Mouse (Mus musculus) lung, embryonic 15.5 days (tissue): ENCODE measurements around the gene Vsig10l. TPM values are rescaled to one million over a fixed set of nuclear protein-coding genes. Genes with fewer than 3 reads are reported as not detected.

ENCODE experiments used
- ATAC-seq: fragments of 200-750 bp; cut with Nextera tagmentation; 2 replicates; pipeline ENCODE4 v1.8.0; 2017; ENCODE audit warnings: moderate number of reproducible peaks, borderline replicate concordance; ENCODE audit not compliant: low FRiP score, low TSS enrichment; ENCODE audit errors: extremely low read depth
- H3K27ac ChIP-seq: fragments of 300-500 bp; sonication (generic); 2 replicates; pipeline ENCODE4 v1.5.1; 2015; ENCODE audit warnings: moderate library complexity, mild to moderate bottlenecking, inconsistent platforms
- H3K27me3 ChIP-seq: fragments of 300-500 bp; sonication (generic); 2 replicates; pipeline ENCODE4 v1.6.1; 2015; ENCODE audit warnings: inconsistent platforms
- H3K36me3 ChIP-seq: fragments of 300-500 bp; sonication (generic); 2 replicates; pipeline ENCODE4 v1.6.1; 2015; ENCODE audit warnings: inconsistent platforms
- H3K4me1 ChIP-seq: fragments of 300-500 bp; sonication (generic); 2 replicates; pipeline ENCODE4 v1.6.1; 2015; ENCODE audit warnings: inconsistent platforms
- H3K4me2 ChIP-seq: fragments of 300-500 bp; sonication (generic); 2 replicates; pipeline ENCODE4 v1.6.1; 2015; ENCODE audit warnings: inconsistent platforms, mild to moderate bottlenecking, moderate library complexity
- H3K4me3 ChIP-seq: fragments of 300-500 bp; sonication (generic); 2 replicates; pipeline ENCODE4 v1.5.1; 2015; ENCODE audit warnings: mild to moderate bottlenecking, inconsistent platforms
- H3K9ac ChIP-seq: fragments of 300-500 bp; sonication (generic); 2 replicates; pipeline ENCODE4 v1.6.1; 2015; ENCODE audit warnings: inconsistent platforms
- H3K9me3 ChIP-seq: fragments of 300-500 bp; sonication (generic); 2 replicates; pipeline ENCODE4 v1.6.1; 2016; ENCODE audit warnings: inconsistent platforms
- WGBS: fragments of 180-500 bp; shearing (Covaris S2); methylation state at CpG from one replicate; pipeline ENCODE4 v1.1.7; 2015; 5-methylcytosine and 5-hydroxymethylcytosine counted together
- polyA plus RNA-seq: library from polyadenylated mRNA; unstranded; fragments of >200 nt; fragmentation: Nextera tagmentation; extraction: Ambion mirVana; gene quantifications from 2 replicates; pipeline ENCODE4 v1.2.1, GENCODE M21; 2015

Gene Vsig10l
- polyA plus RNA-seq, 1 experiment from 2014 or later = 2.0 TPM

GRCm38 (mm10) chr7:43464864-43465343 is 2.0 kb downstream of the Vsig10l start:
- WGBS = 6% methylated on average over 35 of the region's 35 CpGs
- no peak; the same call in 1 of the 2 replicates for ATAC-seq
- no peak overlapping the region for H3K27ac ChIP-seq

DNA sequence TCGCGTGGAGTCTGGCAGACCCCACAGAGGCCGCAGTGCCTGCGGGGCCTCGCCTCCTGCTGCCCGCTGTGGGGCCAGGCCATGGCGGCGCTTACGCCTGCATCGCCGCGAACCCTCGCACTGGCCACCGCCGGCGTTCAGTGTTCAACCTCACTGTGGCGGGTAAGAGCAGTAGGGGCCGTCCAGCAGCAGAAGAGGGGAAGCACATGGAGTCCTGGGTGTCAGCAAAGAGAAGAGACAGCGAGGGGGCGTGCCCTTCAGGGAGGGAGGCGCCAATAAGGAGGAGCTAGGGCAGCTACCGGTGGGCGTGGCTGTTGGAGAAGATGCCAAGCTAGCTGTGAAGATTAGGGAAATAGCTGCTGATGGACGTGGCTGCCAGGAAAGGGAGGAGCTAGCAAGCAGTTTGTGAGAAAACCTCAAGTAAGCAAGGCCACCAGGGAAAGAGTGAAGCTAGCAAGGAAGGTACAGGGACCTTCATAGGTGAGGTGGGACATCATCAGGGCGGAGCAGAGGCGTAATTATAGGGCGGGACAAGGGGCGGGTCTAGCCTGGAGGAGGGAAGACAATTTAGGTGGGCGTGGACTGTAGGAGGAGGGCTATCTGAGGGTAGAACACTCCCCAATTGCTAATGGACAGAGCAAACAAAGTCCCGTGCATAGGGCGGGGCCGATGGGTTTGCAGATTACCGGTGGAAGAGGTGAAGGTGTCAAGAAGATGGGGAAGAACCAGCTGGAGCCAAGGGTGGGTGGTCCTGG is 2.6 kb downstream of the Vsig10l start:
- Histone ChIP-seq H3K27me3 (peaks cover 9% of the 10 kb centered on the region), H3K27ac (no peak overlapping the region), H3K4me3 (peak overlapping the region; percentile 51), H3K9me3 (no peaks in the 10 kb centered on the region), H3K9ac (peak overlapping the region; percentile 47; the same call in 1 of the 2 replicates), H3K4me2 (peak overlapping the region; percentile 95), H3K36me3 (no peaks in the 10 kb centered on the region), H3K4me1 (peaks cover 16% of the 10 kb centered on the region)
- under 1% methylated on average over 33 of the region's 33 CpGs for WGBS
- ATAC-seq = peak; percentile 90

More at GRCm38 (mm10) chr7:43464864-43465343, 2.0 kb downstream of the Vsig10l start:
- Histone ChIP-seq H3K27me3 (peaks cover 9% of the 10 kb centered on the region), H3K9me3 (no peaks in the 10 kb centered on the region), H3K9ac (peak overlapping the region; percentile 47; the same call in 1 of the 2 replicates), H3K4me1 (peaks cover 16% of the 10 kb centered on the region), H3K4me3 (peak overlapping the region; percentile 51), H3K4me2 (peak overlapping the region; percentile 95), H3K36me3 (no peaks in the 10 kb centered on the region)

GRCm38 (mm10) chr7:43466099-43466694 is 3.2 kb downstream of the Vsig10l start:
- ATAC-seq = peak; percentile 55
- H3K4me1 ChIP-seq = peaks cover 16% of the 10 kb centered on the region
- 2% methylated on average over 28 of the region's 33 CpGs for WGBS
- H3K4me3 ChIP-seq = peak overlapping the region; percentile 51
- peaks cover 9% of the 10 kb centered on the region for H3K27me3 ChIP-seq
- H3K4me2 ChIP-seq = peak overlapping the region; percentile 95
- no peaks in the 10 kb centered on the region for H3K36me3 ChIP-seq
- H3K27ac ChIP-seq = no peak overlapping the region; the same call in 1 of the 2 replicates
- H3K9ac ChIP-seq = peak overlapping the region; percentile 24; the same call in 1 of the 2 replicates
- no peaks in the 10 kb centered on the region for H3K9me3 ChIP-seq

GRCm38 (mm10) chr7:43470373-43470772 is 7.4 kb downstream of the Vsig10l start:
- WGBS = 42% methylated on average over 8 of the region's 8 CpGs
- Histone ChIP-seq H3K27ac (no peak overlapping the region), H3K4me2 (no peak overlapping the region), H3K27me3 (peaks cover 5% of the 10 kb centered on the region), H3K9ac (no peak overlapping the region), H3K4me1 (peaks cover 9% of the 10 kb centered on the region), H3K36me3 (no peaks in the 10 kb centered on the region), H3K9me3 (no peaks in the 10 kb centered on the region), H3K4me3 (no peak overlapping the region)
- no peak for ATAC-seq

GRCm38 (mm10) chr7:43475706-43476105 is 12.8 kb downstream of the Vsig10l start:
- H3K27me3 ChIP-seq = peaks cover 33% of the 10 kb centered on the region
- no peak overlapping the region for H3K9ac ChIP-seq
- no peaks in the 10 kb centered on the region for H3K36me3 ChIP-seq
- H3K27ac ChIP-seq = no peak overlapping the region
- no peaks in the 10 kb centered on the region for H3K9me3 ChIP-seq
- no peak overlapping the region for H3K4me3 ChIP-seq
- no peak for ATAC-seq
- 0 out of 2 replicates have a peak, but pooled peaks cover 3% of the 10 kb centered on the region for H3K4me1 ChIP-seq
- H3K4me2 ChIP-seq = no peak overlapping the region
- 12% methylated on average over 23 of the region's 23 CpGs for WGBS

GRCm38 (mm10) chr7:43476376-43476775 is 13.4 kb downstream of the Vsig10l start:
- 0 out of 2 replicates have a peak, but pooled peaks cover 3% of the 10 kb centered on the region for H3K4me1 ChIP-seq
- WGBS = 7% methylated on average over 13 of the region's 13 CpGs
- no peak overlapping the region for H3K9ac ChIP-seq
- no peaks in the 10 kb centered on the region for H3K36me3 ChIP-seq
- H3K9me3 ChIP-seq = no peaks in the 10 kb centered on the region
- no peak overlapping the region for H3K4me2 ChIP-seq
- H3K4me3 ChIP-seq = no peak overlapping the region
- no peak overlapping the region for H3K27ac ChIP-seq
- peaks cover 33% of the 10 kb centered on the region for H3K27me3 ChIP-seq
- no peak for ATAC-seq

- Histone ChIP-seq H3K36me3 (no peaks in the 10 kb centered on the region), H3K9me3 (no peaks in the 10 kb centered on the region), H3K4me2 (no peak overlapping the region), H3K27me3 (peaks cover 20% of the 10 kb centered on the region), H3K9ac (no peak overlapping the region), H3K4me3 (no peak overlapping the region), H3K4me1 (peaks cover 3% of the 10 kb centered on the region; the same call in 1 of the 2 replicates), H3K27ac (no peak overlapping the region)
- 64% methylated on average over 3 of the region's 3 CpGs for WGBS
- no peak for ATAC-seq
Observed at GRCm38 (mm10) chr7:43481191-43481590, 18.2 kb downstream of the Vsig10l start.

DNA sequence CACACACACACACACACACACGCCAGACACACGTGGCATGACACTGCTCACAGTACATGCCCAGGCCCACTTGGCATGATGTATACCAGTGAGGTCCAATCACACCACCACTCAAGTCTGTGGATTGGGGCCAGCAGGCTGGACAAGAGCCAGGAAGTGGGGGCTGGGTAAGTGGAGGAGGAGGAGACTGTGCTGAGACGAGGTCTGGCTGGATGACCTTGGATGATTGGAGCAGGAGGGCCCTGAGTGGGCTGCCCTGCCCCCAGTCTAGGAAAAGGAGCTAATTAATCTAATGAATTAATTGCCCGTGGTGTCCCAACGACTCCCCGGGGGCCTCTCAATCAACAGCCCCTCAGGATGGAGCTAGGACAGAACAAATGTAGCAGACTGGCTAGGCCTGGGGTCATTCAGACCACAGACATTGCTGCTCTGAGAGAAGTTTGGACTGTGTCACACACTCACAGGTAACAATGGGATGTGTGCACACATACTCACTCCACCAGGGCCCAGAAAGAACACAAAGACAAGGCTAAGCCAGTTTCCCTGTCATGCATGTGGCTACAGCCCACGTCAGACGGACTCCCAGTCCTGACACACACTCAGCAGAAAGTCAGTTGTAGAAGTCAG is 19.3 kb downstream of the Vsig10l start:
- no peak overlapping the region for H3K4me3 ChIP-seq
- no peaks in the 10 kb centered on the region for H3K36me3 ChIP-seq
- H3K4me2 ChIP-seq = no peak overlapping the region
- ATAC-seq = peak; percentile 61; the same call in 1 of the 2 replicates
- H3K27ac ChIP-seq = no peak overlapping the region
- 47% methylated on average over 8 of the region's 8 CpGs for WGBS
- peaks cover 3% of the 10 kb centered on the region; the same call in 1 of the 2 replicates for H3K4me1 ChIP-seq
- H3K9me3 ChIP-seq = no peaks in the 10 kb centered on the region
- H3K27me3 ChIP-seq = peaks cover 11% of the 10 kb centered on the region
- H3K9ac ChIP-seq = no peak overlapping the region

DNA sequence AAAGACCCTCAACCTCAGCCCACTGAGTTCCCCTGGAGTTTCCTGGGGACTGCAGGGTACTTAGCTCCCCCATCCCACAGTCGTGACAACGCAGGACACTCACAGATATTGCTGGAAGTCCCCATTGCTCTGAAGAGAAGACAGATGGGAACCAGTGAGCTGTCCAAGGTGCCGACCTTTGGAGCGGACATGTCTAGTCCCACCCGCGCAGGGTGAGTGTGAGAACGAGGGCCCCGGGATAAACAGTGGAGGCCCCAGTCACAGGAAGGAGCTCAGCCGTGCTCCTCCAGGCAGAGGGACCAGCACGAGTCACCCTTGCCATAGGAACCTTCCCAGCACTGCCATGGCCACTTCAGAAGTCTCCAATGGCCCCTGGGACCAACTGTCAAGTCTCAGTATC is 20.3 kb downstream of the Vsig10l start:
- ATAC-seq = no peak
- no peak overlapping the region for H3K9ac ChIP-seq
- 3% methylated on average over 10 of the region's 10 CpGs for WGBS
- no peaks in the 10 kb centered on the region for H3K9me3 ChIP-seq
- H3K4me1 ChIP-seq = peaks cover 3% of the 10 kb centered on the region; the same call in 1 of the 2 replicates
- no peak overlapping the region for H3K4me3 ChIP-seq
- H3K36me3 ChIP-seq = no peaks in the 10 kb centered on the region
- no peak overlapping the region for H3K27ac ChIP-seq
- H3K4me2 ChIP-seq = no peak overlapping the region
- H3K27me3 ChIP-seq = peaks cover 1% of the 10 kb centered on the region; the same call in 1 of the 2 replicates

DNA sequence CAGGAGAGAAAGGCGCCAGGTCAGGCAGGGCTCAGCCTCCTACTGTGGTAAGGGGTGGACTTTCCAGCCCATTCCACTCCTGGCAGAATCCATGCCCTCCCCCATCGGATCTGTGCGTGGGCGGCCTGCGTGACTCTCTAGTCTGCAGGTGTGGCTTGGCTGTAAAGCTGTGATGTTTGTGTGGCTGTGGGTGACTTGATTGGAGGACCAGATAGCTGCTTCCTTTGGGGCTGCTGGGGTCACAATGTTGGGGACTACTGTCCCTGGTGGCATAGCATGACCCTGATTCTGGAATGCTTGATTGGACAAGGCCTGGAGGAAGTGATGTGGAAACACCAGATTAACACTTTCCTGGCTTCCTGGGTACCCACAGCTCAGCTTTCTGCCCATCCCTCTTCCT is 25.7 kb downstream of the Vsig10l start:
- Histone ChIP-seq H3K36me3 (no peaks in the 10 kb centered on the region), H3K4me1 (no peaks in the 10 kb centered on the region), H3K9me3 (no peaks in the 10 kb centered on the region), H3K4me2 (no peak overlapping the region), H3K4me3 (no peak overlapping the region), H3K27me3 (0 out of 2 replicates have a peak, but pooled peaks cover 7% of the 10 kb centered on the region), H3K27ac (no peak overlapping the region), H3K9ac (no peak overlapping the region)
- ATAC-seq = no peak
- 43% methylated on average over 5 of the region's 5 CpGs for WGBS

DNA sequence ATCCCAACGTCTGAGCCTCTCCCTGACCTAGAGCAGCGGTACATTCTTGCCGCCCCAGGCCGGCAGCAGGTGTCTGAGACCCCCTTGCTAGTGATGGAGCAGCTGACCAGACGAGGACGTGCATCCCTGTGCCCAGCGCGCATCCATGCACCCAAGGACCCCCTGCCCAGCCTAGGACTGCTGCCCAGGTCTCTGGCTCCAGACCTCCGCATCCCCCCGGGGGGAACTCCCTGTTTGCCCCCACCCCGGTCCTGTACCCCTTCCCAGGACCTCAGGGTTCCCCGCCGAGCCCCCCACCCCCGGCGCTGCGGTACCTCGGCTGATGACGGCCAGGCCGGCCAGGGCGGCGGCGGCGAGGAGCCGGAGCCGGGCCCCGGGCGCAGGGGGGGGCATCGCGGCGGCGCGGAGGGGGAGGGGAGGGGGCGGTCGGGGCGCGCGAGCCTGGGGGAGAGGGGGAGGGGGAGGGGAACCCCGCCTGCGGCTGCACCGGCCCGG is 26.7 kb downstream of the Vsig10l start, which contains the start of gene Iglon5:
Gene Iglon5 (minus strand): TSS at position 445 of the 495 bp plus-strand sequence.
- no peaks in the 10 kb centered on the region for H3K9me3 ChIP-seq
- peak; percentile 33; the same call in 1 of the 2 replicates for ATAC-seq
- 2% methylated on average over 23 of the region's 41 CpGs for WGBS
- peak within 1 kb of the TSS; percentile 19; the same call in 1 of the 2 replicates for H3K9ac ChIP-seq
- peak within 1 kb of the TSS; percentile 75 for H3K4me2 ChIP-seq
- peak within 1 kb of the TSS; percentile 42 for H3K4me3 ChIP-seq
- H3K27me3 ChIP-seq = 0 out of 2 replicates have a peak, but pooled peaks cover 7% of the 10 kb centered on the region
- no peaks in the 10 kb centered on the region for H3K36me3 ChIP-seq
- H3K4me1 ChIP-seq = no peaks in the 10 kb centered on the region
- no peak within 1 kb of the TSS for H3K27ac ChIP-seq
